Comparison of ENCODE assay signal across 15 mouse cellular contexts in the genomic region with DNA sequence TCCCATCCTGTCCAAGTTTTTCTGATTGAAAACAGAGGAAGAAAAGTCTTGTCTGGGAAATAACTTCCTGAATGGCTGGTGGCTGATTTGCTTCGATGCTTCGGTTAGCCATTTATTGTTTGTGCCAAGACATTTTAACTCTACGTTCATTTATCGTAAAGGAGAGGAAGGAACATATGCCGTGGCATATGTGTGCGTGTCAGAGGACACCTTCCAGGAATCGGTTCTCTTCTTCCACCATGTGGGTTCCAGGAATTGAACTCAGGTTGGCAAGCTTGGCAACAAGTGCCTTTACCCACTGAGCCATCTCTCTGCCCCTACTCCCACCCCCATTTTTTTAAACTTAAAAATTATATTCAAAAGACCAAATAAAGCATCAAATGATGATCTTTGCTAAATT.
"Had no signal": no experiment of that assay in that cellular context is flagged by ENCODE, and none has a peak within 500 bp of the region (broad histone marks: within the 10 kb centered on the region; RNA-seq: fewer than 3 reads in every experiment).

No protein-coding gene starts in this region.

- H3K4me3 ChIP-seq: neural tube, embryonic 13.5 days; neural tube, embryonic 15.5 days; stomach, embryonic 15.5 days had no signal

- H3K4me2 ChIP-seq: neural tube, embryonic 13.5 days; neural tube, embryonic 15.5 days; stomach, embryonic 15.5 days had no signal

- H3K9ac ChIP-seq: neural tube, embryonic 13.5 days; neural tube, embryonic 15.5 days; stomach, embryonic 15.5 days had no signal

- H3K4me1 ChIP-seq: neural tube, embryonic 13.5 days; neural tube, embryonic 15.5 days; stomach, embryonic 15.5 days had no signal

- H3K9me3 ChIP-seq: neural tube, embryonic 13.5 days; neural tube, embryonic 15.5 days; stomach, embryonic 15.5 days had no signal

- H3K27ac ChIP-seq: neural tube, embryonic 13.5 days; neural tube, embryonic 15.5 days; stomach, embryonic 15.5 days; stomach, postnatal 0 days had no signal

- H3K27me3 ChIP-seq: neural tube, embryonic 13.5 days; neural tube, embryonic 15.5 days; stomach, embryonic 15.5 days had no signal

- H3K36me3 ChIP-seq: neural tube, embryonic 13.5 days; neural tube, embryonic 15.5 days; stomach, embryonic 15.5 days had no signal

- DNase-seq: right cerebral cortex, adult 18-20 months; right cerebral cortex, postnatal 14 days; right cerebral cortex, postnatal 25 days; right cerebral cortex, postnatal 4 days; spleen, adult 18-20 months; thymus, adult 18-20 months; thymus, adult 2 months; thymus, postnatal 14 days; thymus, postnatal 25 days; thymus, postnatal 36 days; thymus, postnatal 4 days had no signal
